Mouse (Mus musculus): ENCODE results near the gene Krt80.

Krt80 gene

DNA sequence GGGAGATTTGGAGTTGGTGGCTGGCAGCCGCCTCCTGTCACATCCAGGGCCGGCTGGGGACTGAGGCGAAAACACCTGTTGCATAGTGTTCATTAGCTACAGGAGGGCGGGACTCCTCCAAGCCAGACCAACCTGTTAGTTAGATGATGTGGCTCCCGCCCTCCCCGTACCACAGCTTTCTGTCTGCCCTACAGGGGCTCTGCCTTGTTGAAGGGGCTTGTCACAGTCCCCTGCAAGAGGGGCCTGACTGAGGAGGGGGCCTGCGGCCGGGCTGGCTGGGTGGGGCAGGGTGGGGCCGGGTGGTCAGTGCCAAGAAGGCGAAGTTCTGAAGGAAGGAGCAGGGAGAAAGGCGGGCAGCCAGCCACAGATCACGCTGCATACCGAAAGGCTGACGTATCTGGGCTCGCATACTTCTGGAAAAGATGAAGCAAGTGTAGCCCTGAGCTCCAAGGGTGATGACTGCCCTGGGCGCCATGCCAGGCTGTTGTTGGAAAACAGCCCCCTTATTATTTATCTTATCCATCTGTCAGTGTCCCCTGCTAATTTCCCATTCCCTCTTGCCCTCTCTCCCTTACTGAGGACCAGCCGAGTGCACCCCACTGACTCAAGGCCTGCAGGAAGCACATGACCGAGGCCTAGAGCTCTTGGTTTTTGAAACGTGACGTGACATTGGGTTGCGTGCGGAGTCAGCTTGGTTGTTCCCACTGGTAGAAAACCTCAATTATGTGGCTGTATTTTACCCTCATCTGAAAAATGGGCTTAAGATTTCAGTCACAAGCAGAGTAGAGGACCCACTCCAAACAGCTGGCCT lies at the start of gene Krt80:
Gene Krt80 (minus strand): TSS at position 62 of the 811 bp plus-strand sequence.
- DNase-seq (ENCODE audit: low read depth, low spot score) = no peak

DNA sequence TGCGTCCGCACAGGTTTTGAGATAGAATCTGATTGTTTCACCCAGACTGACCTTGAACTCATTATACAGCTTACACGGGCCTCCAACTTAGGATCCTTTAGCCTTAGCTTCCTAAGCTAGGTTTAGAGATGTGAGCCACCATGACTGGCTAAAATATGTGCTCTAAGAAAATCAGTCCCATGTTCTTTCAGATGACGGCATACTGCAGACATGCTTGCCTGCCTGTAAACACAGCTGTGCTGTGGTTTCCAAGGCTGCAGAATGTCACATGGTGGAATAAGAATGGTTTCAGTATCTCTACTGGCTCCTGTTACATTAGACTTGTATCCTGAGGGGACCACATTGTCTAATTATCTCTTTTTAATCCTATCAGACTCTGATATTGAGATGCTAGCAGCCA lies 49.0 kb upstream of the Krt80 start:
- DNase-seq (ENCODE audit: low read depth, low spot score) = no peak

- no peak for DNase-seq (ENCODE audit: low read depth, low spot score)
Observed at GRCm38 (mm10) chr15:101414807-101415565, 45.0 kb upstream of the Krt80 start.

DNA sequence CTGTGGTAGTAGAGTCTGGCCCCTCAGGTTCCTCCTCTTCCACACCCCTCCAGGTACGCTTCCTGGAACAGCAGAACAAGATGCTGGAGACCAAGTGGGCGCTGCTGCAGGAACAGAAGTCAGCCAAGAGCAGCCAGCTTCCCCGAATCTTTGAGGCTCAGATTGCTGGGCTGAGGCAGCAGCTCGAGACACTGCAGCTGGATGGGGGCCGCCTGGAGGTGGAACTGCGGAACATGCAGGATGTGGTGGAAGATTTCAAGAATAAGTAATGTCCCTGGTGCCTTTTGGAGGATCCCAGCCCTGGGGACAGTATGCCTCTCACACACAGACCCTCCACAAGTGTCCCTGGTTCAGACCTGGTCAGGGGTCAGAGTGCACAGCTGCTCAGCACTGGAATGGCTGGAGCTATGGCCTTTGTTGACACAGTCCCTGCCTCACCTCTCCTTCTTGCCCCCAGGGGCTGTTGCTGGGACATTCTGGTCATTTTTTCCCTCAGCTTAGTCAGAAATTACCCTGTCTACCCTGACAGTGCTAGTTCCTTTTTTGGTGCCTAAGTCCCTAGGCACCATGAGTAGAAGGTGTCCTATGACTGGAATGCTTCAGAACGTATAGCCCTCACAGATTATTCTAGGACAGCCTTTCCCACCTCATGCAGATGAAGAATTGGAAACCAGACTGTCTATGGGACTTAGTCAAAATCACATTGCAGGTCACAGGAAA lies 44.1 kb upstream of the Krt80 start:
- DNase-seq (ENCODE audit: low read depth, low spot score) = no peak

DNA sequence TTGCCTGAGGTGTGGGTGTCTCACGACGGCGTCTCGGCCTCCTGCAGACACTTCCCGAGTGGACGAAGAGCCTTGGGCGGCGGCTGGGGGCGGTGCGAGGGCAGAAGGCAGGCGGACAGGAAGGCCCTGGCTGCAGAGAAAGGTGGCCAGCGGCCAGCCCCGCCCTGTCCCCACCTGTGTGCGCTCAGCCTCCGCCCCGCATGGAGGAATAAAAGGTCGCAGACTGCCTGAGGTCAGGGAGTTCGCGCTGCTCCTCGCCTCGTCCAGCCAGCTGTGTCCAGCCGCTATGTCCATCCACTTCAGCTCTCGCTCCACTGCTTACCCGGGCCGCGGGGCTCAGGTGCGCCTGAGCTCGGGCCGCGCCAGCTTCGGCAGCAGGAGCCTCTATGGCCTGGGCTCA lies 42.2 kb upstream of the Krt80 start:
- no peak for DNase-seq (ENCODE audit: low read depth, low spot score)

DNA sequence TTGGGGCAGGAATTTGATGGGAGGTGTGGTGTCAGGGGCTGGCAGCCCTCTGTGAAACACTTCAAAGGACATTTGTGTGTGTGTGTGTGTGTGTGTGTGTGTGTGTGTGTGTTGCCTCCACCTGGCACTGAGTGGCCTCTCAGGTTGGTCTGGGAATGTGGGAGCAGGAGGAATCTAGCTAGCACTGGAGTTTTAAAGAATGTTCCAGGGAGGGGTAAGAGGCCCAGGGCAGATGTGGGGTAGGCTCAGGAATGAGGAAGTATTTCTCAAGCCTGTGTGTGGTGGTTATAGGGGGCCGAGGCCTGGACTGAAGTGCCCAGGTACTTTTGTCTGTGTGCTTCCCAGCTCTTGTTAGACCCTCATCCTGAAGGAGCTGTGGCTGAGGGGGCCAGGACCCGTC lies 40.8 kb upstream of the Krt80 start, which contains the start of gene Krt7:
Gene Krt7 (plus strand): TSS at position 269 of the 400 bp plus-strand sequence.
- no peak for DNase-seq (ENCODE audit: low read depth, low spot score)

GRCm38 (mm10) chr15:101398269-101398668 lies 28.3 kb upstream of the Krt80 start:
- DNase-seq (ENCODE audit: low read depth, low spot score) = no peak

DNA sequence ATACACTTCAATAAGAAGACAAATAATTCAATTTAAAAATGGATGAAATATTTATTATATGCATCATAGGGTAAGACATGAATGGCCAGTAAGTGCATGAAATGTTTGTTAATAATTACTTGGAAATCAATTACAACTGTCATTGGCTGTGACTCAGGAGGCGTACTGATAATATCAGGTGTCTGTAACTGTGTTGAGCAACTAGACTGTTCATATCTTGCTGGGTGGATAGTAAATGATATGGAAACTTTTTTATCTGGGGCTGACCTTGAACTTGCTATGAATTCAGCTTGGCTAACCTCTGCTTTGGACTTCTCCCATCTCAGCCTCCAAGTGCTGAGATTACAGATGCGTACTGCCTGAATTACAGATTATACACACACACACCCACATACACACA lies 27.7 kb upstream of the Krt80 start:
- no peak for DNase-seq (ENCODE audit: low read depth, low spot score)

DNA sequence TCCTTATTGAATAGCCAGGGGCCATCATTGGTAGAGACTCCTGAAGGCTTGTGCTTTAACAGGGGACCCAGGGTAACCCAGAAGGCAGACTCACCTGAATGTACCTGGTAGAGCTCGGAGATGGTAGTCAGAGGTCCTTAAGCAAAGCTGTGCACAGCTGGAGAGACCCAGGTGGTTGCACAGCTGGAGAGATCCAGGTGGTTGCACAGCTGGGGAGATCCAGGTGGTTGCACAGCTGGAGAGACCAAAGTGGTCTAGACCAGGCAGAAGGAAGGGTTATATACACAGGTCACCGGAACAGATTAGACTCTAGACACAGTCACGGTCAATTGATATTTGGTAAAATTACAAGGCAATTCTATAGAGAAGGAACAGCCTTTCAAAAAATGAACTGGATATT lies 27.0 kb upstream of the Krt80 start:
- DNase-seq (ENCODE audit: low read depth, low spot score) = no peak

- DNase-seq (ENCODE audit: low read depth, low spot score) = no peak
Observed at GRCm38 (mm10) chr15:101396466-101396865, 26.5 kb upstream of the Krt80 start.

DNA sequence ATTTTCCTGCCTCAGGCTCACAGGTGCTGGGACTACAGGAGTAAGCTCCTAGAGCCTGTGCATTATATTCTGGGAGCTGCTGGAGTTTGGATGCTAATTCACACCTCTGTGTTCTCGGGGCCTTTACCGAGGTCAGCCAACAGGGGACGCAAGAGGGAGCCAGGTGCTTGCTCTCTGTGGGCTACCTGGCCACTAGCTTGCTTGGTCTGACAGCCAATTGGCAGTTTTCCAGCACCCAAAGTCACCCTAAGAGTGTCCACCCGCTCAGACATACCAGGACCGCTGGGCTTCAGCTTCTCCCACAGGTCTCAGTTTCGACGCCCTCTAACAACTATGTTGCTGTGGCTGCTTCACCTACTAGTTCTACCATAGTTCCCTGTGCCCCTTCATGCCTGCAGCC lies 24.9 kb upstream of the Krt80 start:
- DNase-seq (ENCODE audit: low read depth, low spot score) = no peak

DNA sequence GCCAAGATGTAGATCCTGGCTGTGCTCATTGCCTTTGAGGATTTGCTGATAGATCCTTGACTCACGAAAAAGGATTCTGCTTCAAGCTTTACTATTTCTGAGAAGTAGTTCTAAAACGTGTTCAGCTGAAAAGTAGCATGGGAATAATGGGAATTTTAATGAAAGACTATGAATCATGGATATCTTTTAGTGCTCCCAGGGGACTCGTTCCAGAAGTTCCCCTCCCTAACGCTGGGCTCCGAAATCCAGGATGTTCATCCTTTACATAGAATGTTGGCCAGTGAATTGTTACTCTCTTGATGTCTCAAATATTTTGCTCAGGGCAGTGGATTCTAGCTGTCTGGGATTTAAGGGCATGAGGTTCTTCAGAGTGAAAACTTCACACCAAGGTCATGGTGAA lies 22.3 kb upstream of the Krt80 start:
- DNase-seq (ENCODE audit: low read depth, low spot score) = no peak

- DNase-seq (ENCODE audit: low read depth, low spot score) = no peak
Observed at GRCm38 (mm10) chr15:101390203-101390602, 20.2 kb upstream of the Krt80 start.

DNA sequence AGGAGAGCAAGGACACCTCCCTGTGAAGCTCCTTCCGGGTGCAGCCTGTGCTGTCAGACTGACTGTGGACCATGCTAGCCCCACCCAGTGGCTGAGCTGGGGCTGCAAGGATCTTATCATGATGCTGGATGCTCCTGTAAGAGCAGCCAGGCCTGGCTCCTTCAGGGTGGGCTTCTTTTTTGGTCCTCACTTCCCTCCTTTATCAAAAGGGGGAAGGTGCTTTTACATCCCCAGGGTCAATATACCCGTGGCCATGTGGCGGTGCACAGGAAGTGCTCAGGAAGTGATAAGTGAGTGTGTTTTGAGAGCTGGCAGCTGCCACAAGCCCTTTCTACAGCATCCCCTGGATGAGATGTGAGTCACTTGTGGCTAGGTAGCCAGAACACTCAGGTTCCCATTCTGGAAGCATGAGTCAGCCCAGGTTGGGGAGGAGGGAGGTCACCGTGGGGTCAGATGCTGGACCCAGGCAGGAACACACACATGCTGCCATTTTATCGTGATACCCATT lies 18.1 kb upstream of the Krt80 start:
- peak; percentile 23 for DNase-seq (ENCODE audit: low read depth, low spot score)

DNA sequence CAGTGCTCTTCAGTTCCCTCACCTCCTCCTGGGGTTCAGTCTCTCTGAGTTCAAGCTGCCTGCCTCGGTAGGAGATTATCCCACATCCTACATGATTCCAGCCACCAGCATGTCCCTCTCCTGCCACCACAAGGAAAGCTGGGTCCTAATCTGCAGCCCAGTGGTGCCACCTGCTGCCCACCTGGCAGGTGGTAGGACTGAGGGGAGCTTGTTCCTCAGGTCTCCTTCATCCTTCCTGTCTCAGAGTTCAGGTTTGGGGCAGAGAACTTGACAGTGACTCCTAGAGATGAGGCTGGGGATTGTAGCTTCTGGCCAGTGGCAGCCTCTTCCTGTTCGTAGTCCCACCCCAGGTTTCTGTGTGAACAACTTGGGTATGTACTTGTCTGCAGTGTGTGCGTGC lies 17.2 kb upstream of the Krt80 start:
- DNase-seq (ENCODE audit: low read depth, low spot score) = no peak

DNA sequence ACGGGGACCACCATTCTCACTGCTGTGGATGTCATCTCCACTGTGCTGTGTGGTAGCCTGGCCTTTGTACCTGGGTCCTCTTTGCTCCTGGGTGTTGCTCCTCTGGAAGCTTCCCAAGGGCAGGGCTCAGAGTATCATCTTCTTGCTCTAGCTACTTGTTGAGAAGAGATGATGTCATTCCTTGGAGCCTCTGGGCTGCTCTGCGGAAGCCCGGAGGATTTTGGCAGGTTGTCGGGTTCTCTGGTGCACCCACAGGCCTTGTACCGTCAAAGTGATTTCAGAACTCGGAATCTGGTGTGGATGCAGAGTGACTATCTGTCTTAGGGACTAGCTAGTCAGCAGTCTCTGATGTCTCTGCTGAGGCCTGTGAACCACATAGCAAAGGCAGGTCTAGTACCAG lies 15.1 kb upstream of the Krt80 start:
- DNase-seq (ENCODE audit: low read depth, low spot score) = no peak

DNA sequence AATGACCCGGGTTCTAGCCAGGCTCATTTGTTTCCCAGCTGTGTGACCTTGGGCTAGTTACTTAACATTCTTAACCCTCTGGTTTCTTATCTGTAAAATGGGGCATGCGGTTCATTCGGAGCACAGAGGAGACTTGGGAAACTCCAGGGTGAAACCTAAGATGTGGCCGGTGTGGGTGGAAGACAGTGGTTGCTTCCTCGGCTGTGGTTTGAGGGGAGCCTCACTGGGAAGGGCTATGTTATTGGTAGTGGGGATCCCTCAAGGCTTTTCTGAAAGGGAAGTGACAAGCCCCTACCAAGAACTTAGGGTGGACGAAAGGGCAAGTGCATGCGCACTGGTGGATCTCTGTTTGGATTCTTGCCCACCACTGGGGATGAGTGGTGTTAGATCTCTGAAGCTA lies 14.6 kb upstream of the Krt80 start:
- DNase-seq (ENCODE audit: low read depth, low spot score) = no peak

DNA sequence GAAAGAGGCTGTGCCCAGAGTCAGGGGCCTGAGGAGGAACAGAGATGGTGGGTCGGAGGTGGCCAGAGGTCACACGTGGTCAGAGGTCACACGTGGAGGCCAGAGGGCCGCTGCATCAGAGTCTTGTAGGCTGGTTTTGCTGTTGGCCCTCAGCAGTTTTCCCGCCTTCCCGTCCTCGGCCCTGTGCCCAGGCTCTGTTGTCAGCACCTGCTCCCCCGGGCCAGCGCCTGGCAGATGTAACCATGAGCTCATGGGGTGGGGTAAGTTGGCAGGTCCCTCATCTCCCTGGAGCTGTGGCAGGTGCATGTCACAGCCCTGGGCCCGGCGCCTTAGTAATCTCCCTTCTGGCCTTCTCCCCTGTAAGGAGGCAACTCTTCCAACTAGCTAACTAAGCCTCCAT lies 12.8 kb upstream of the Krt80 start:
- DNase-seq (ENCODE audit: low read depth, low spot score) = no peak

DNA sequence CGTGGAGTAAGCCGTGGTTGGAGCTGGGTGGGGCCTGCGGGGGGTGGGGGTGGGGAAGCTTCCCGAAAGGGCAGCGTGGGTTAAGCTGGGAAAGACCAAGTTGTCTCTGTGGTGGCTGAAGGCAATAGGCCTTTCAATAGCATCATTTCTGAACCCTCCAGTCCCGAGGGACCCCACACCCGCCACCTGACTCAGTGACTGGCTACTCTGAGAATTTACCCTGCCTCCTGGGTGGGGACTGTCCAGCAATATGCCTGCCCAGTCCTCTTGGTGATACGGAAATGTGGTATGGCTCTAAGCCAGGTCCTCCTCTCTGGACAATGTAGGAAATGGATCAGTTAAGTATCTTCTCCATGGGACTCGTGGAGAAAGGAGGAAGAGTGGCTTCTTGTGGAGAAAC lies 11.8 kb upstream of the Krt80 start:
- no peak for DNase-seq (ENCODE audit: low read depth, low spot score)

- DNase-seq (ENCODE audit: low read depth, low spot score) = no peak
Observed at GRCm38 (mm10) chr15:101378646-101379045, 8.7 kb upstream of the Krt80 start.

GRCm38 (mm10) chr15:101376776-101377061 lies 6.8 kb upstream of the Krt80 start:
- DNase-seq (ENCODE audit: low read depth, low spot score) = no peak
